Mouse (Mus musculus) liver, adult (tissue): ENCODE results near the gene Gdpd5.

ENCODE experiments used
- GATA4 ChIP-seq: IDR thresholded peaks from 2 replicates; pipeline ENCODE4 v1.6.1; 2014; ENCODE audit warnings: mild to moderate bottlenecking, low read length; ENCODE audit not compliant: insufficient replicate concordance

Gdpd5 gene

GRCm38 (mm10) chr7:99360021-99360802, 21.0 kb upstream of the Gdpd5 start:
- TF ChIP-seq GATA4, result no peak

GRCm38 (mm10) chr7:99360803-99361414, 20.3 kb upstream of the Gdpd5 start:
- TF ChIP-seq GATA4, result no peak

- no peak for TF ChIP-seq GATA4
Measured at GRCm38 (mm10) chr7:99362137-99362536, 19.1 kb upstream of the Gdpd5 start.

- TF ChIP-seq GATA4, result no peak
Measured at GRCm38 (mm10) chr7:99365069-99365468, 16.1 kb upstream of the Gdpd5 start.

- no peak for TF ChIP-seq GATA4
Measured at GRCm38 (mm10) chr7:99366716-99367115, 14.5 kb upstream of the Gdpd5 start.

- TF ChIP-seq GATA4, result no peak
Measured at GRCm38 (mm10) chr7:99375455-99375854, 5.8 kb upstream of the Gdpd5 start.

GRCm38 (mm10) chr7:99378870-99379269, 2.3 kb upstream of the Gdpd5 start:
- TF ChIP-seq GATA4, result no peak

GRCm38 (mm10) chr7:99380491-99381213, 562 bp upstream of the Gdpd5 start:
- no peak for TF ChIP-seq GATA4

- TF ChIP-seq GATA4, result no peak
Measured at GRCm38 (mm10) chr7:99382088-99383000, 1.1 kb downstream of the Gdpd5 start.

- no peak for TF ChIP-seq GATA4
Measured at GRCm38 (mm10) chr7:99383246-99383645, 2.0 kb downstream of the Gdpd5 start.

- TF ChIP-seq GATA4, result peak; percentile 59; the same call in 1 of the 2 replicates
Measured at GRCm38 (mm10) chr7:99384101-99384611, 2.9 kb downstream of the Gdpd5 start.

- TF ChIP-seq GATA4, result no peak
Measured at GRCm38 (mm10) chr7:99386030-99386429, 4.8 kb downstream of the Gdpd5 start.

GRCm38 (mm10) chr7:99386811-99387210, 5.6 kb downstream of the Gdpd5 start:
- TF ChIP-seq GATA4, result no peak

- no peak for TF ChIP-seq GATA4
Measured at GRCm38 (mm10) chr7:99387356-99387755, 6.1 kb downstream of the Gdpd5 start.

GRCm38 (mm10) chr7:99390559-99390958, 9.3 kb downstream of the Gdpd5 start:
- no peak for TF ChIP-seq GATA4

GRCm38 (mm10) chr7:99392696-99393095, 11.5 kb downstream of the Gdpd5 start:
- no peak for TF ChIP-seq GATA4
